Mouse (Mus musculus) naive thymus-derived CD4-positive, alpha-beta T cell, adult 2 months (primary cell): ENCODE measurements at regions not wholly inside any gene's neighbourhood (a gene's known extent, or its start where the extent isn't known, plus 50 kb on each side); places are given as distances from the start of the nearest gene placed in this dataset.

Experiments used
- DNase-seq: peaks from one replicate; pipeline ENCODE4 v3.0.0-alpha.2; 2011; ENCODE audit warnings: low read depth

- DNase-seq, result no peak
Measured at GRCm38 (mm10) chr16:50852081-50852480, 261.1 kb upstream of the Ccdc54 start.

GRCm38 (mm10) chr16:50847693-50848092, 256.7 kb upstream of the Ccdc54 start:
- no peak for DNase-seq

- no peak for DNase-seq
Measured at GRCm38 (mm10) chr16:50846505-50846904, 255.6 kb upstream of the Ccdc54 start.

GRCm38 (mm10) chr16:50841677-50842580, 251.0 kb upstream of the Ccdc54 start:
- peak; percentile 26 for DNase-seq

GRCm38 (mm10) chr16:50841205-50841604, 250.3 kb upstream of the Ccdc54 start:
- DNase-seq, result no peak

GRCm38 (mm10) chr16:50839665-50840064, 248.7 kb upstream of the Ccdc54 start:
- no peak for DNase-seq

- DNase-seq, result no peak
Measured at GRCm38 (mm10) chr16:50837416-50837815, 246.5 kb upstream of the Ccdc54 start.

GRCm38 (mm10) chr16:50836457-50836856, 245.5 kb upstream of the Ccdc54 start:
- DNase-seq, result no peak

- DNase-seq, result no peak
Measured at GRCm38 (mm10) chr16:50833357-50833756, 242.4 kb upstream of the Ccdc54 start.

GRCm38 (mm10) chr16:50822352-50822751, 231.4 kb upstream of the Ccdc54 start:
- DNase-seq, result no peak

GRCm38 (mm10) chr16:50814626-50815025, 223.7 kb upstream of the Ccdc54 start:
- DNase-seq, result no peak

GRCm38 (mm10) chr16:50799145-50799794, 208.3 kb upstream of the Ccdc54 start:
- DNase-seq, result peak; percentile 4

- DNase-seq, result no peak
Measured at GRCm38 (mm10) chr16:50798095-50798494, 207.1 kb upstream of the Ccdc54 start.

GRCm38 (mm10) chr16:50792960-50793359, 202.0 kb upstream of the Ccdc54 start:
- no peak for DNase-seq

GRCm38 (mm10) chr16:50792506-50792905, 201.6 kb upstream of the Ccdc54 start:
- DNase-seq, result no peak

- DNase-seq, result no peak
Measured at GRCm38 (mm10) chr16:50788702-50789101, 197.7 kb upstream of the Ccdc54 start.

- no peak for DNase-seq
Measured at GRCm38 (mm10) chr16:50786199-50786598, 195.2 kb upstream of the Ccdc54 start.

GRCm38 (mm10) chr16:50785384-50785783, 194.4 kb upstream of the Ccdc54 start:
- DNase-seq, result no peak

- no peak for DNase-seq
Measured at GRCm38 (mm10) chr16:50784651-50785228, 193.8 kb upstream of the Ccdc54 start.

- DNase-seq, result no peak
Measured at GRCm38 (mm10) chr16:50783784-50784650, 193.1 kb upstream of the Ccdc54 start.

- DNase-seq, result no peak
Measured at GRCm38 (mm10) chr16:50783240-50783639, 192.3 kb upstream of the Ccdc54 start.
